Mouse (Mus musculus) c-Kit-positive CD71-positive TER-119-positive erythroid progenitor cells, embryonic 14.5 days (primary cell): Measurements from ENCODE around the gene Krtap24-1.

Experiments used
- DNase-seq: peaks from one replicate; pipeline ENCODE4 v3.0.0-alpha.2; 2013; ENCODE audit warnings: low spot score

Gene Krtap24-1

GRCm38 (mm10) chr16:88563045-88563913 lies 48.8 kb downstream of the Krtap24-1 start, which contains the start of gene Cldn8:
TSS of gene Cldn8 (minus strand) at chr16:88563183.
- no peak for DNase-seq

- DNase-seq: no peak
Measured at GRCm38 (mm10) chr16:88561617-88562164, 50.4 kb downstream of the Krtap24-1 start.
